Mouse (Mus musculus): ENCODE results near the gene Zfp511.

- TF ChIP-seq GATA1 (IDR thresholded peaks at IDR 0.05; ENCODE audit: borderline replicate concordance, low read length) (no peak), FLI1 (IDR thresholded peaks at IDR 0.05; ENCODE audit: low read length) (no peak)
These were observed 46.1 kb downstream of the Zfp511 start, which contains the start of gene Caly for GRCm38 (mm10) chr7:140082242-140082678.
